Mouse (Mus musculus): ENCODE measurements around the gene Dtx3l.
A peak's percentile ranks its signal among the peaks of the same experiment; 100 is the strongest.
"Not testable (repeated sequence)": the region's sequence is repeated elsewhere in the genome, so short reads cannot be mapped to it uniquely, and the experiment has no call there.

Dtx3l gene

DNA sequence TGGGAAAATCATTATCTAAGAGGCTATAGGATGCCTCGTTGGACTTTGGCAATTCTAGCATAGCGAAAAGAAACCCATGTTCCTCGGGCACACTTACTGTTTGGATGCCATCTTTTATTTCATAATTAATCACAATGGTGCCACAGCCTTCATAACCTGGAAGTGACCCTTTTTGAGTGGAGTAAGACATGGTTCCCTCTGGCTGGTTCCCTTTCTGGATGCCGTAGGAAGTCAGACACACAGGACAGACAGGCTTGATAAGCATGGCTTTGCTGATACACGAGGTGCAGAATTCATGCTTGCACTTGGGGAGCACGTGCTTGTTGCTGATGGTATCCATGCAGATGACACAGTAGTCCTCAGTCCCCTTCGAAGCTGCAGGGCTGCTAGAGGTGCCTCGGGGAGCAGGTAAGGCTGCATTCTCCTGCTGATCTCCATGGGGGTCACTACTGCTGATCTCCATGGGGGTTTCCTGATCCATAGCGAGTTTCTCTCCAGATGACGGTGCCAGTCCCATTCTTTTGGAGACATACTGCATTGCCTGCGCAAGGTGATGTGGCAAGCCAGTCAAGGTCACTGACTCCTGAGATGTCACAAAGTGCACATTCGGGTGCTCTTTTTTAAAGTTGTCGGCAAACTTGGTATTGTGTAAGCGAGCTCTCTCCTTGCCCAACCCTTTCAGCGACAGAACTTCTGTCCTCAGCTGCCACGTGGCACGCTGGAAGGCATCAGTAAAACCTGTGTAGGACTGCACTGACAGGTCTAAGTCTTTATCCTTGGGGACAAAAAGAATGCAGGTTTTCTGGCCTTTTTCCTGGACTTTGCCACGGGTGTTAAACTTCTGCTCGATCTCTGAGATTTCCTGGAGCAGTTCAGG lies 6.5 kb downstream of the Dtx3l start:
- no peak for DNase-seq (ENCODE audit: low read depth, low spot score)

DNA sequence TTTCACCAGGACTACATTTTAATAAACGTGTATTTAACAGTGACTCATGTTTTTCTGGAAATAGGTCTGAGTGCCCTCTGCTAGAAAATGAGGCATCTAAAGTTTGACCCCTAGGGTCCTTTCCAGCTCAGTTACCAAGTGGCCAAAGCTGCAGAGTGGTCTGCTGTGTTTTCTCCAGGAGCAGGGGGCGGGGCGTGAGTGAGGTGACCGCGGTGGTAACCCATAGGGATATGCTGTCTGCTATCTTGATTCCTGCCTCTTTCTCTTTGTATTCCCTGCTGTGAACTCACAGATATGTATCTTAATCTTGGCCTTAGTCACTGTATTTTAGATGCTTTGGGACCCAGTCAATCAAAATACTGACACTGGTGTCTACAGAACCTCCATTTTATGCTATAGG lies 14.6 kb downstream of the Dtx3l start:
- no peak for DNase-seq (ENCODE audit: low read depth, low spot score)

DNA sequence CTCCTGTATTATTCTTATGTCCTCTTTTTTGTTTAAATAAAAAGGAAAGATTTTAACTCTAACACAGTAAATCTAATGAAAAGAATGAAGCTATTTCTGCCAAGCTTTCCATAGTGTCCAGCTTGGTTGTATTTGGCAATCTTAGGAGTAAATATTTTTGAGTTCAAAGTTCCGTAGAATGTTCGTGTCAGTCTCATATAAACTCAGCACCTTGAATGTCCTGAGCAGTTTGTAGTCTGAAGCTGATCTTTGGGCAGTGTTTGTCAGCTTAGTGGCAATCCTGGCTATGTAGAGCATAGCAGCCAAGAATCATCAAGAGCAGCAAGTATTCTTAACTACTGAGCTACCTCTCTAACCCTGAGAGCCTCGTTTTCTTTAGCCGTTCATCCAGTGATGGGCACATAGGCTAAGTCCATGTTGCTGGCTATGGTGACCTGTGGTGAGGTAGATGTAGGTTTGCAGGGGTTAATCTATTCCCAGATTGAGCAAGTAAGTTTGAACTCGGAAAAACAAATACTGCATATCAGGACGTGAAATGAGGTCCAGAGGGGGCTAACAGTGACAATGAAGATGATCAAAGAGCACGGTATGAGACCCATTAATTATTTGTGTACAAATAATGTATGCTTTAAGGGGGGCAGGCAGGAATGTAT lies 15.3 kb downstream of the Dtx3l start:
- no peak for DNase-seq (ENCODE audit: low read depth, low spot score)

DNA sequence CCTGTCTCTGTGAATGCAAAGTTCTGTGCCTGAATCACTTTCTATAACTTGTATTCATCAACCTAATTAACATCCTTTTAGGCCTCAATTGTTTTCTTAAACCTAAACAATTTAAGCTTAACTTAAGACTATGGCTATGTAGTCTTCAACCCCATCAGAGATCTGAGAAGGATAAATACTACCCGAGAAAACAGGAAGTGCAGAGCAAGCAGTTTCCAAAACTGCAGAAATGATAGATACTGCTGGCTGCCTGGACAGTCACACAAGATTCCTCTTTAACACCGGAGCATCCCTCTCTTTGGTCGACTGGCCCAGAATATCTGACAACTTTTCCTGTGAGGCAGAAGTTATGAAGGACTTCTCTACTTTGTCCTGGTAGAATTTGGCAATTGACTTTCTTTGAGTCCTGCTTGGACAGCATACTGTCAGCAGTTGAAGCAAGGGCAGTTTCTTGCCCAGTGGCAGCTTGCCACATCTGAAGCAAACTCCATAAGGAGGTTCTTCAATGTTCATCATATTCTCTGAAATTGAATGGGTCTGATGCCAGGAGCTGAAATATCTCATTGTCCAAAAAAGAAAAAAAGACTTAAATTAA lies 16.6 kb downstream of the Dtx3l start:
- DNase-seq (ENCODE audit: low read depth, low spot score): no peak

- DNase-seq (ENCODE audit: low read depth, low spot score): no peak
Measured at GRCm38 (mm10) chr16:35921676-35922235, 17.2 kb downstream of the Dtx3l start.

- no peak for DNase-seq (ENCODE audit: low read depth, low spot score)
Measured at GRCm38 (mm10) chr16:35918721-35919543, 20.0 kb downstream of the Dtx3l start.

GRCm38 (mm10) chr16:35914301-35914700 lies 24.6 kb downstream of the Dtx3l start:
- DNase-seq (ENCODE audit: low read depth, low spot score): no peak

- DNase-seq (ENCODE audit: low read depth, low spot score): no peak
Measured at GRCm38 (mm10) chr16:35913526-35913925, 25.4 kb downstream of the Dtx3l start.

DNA sequence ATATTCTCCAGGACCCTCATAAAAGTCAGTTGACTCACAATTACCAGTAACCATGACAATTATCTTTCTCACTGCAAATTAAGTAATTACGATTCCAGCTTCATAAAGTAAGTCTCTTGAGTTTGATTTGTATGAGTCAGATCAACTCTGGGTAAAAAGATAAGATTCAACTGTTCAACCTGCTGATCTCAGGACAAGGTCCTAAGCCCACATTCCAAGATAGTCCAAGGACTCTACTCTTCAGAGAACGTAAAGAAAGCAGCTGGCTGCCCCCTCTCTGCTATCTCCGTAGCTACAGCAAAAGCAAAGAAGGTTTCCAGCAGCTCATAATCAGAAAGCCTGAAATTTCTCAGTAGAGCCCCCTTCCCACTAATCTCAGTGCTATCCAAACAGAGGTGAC lies 27.5 kb downstream of the Dtx3l start:
- no peak for DNase-seq (ENCODE audit: low read depth, low spot score)

- DNase-seq (ENCODE audit: low read depth, low spot score): no peak
Measured at GRCm38 (mm10) chr16:35907432-35908201, 31.3 kb downstream of the Dtx3l start.

GRCm38 (mm10) chr16:35906887-35907286 lies 32.1 kb downstream of the Dtx3l start:
- DNase-seq (ENCODE audit: low read depth, low spot score): no peak

- DNase-seq (ENCODE audit: low read depth, low spot score): peak; percentile 52
Measured at GRCm38 (mm10) chr16:35905819-35906485, 33.0 kb downstream of the Dtx3l start.

GRCm38 (mm10) chr16:35905355-35905754 lies 33.6 kb downstream of the Dtx3l start:
- no peak for DNase-seq (ENCODE audit: low read depth, low spot score)

DNA sequence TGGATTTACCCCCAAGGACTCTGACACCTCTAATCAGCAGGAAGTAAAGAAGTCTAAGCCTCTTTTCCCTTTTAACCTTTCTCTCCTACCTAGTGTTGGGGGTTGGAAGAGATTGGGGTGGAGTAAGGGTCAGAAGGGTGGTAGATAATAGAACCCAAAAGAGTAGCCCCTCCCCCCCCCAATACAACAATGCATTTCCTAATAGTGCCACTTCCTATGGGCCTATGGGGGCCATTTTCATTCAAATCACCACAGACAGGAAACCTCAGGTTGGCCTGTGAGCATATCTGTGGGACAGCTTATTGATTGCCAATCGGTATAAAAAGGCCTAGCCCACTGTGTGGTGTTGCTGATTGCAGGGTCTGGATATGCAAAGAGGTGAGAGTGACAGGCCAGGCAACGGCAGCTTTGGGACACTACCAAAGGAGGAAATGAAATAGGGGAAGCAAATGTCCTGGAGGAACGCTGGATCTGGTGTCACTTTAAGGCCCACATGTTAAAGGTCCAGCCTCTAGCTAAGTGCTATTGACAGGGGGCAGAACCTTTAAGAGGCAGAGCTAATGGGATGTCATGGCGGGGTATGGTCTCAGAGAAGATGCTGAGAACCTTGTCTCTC lies 34.7 kb downstream of the Dtx3l start:
- no peak for DNase-seq (ENCODE audit: low read depth, low spot score)

- no peak for DNase-seq (ENCODE audit: low read depth, low spot score)
Measured at GRCm38 (mm10) chr16:35903014-35903640, 35.8 kb downstream of the Dtx3l start.

GRCm38 (mm10) chr16:35900541-35900940 lies 38.4 kb downstream of the Dtx3l start:
- DNase-seq (ENCODE audit: low read depth, low spot score): no peak

DNA sequence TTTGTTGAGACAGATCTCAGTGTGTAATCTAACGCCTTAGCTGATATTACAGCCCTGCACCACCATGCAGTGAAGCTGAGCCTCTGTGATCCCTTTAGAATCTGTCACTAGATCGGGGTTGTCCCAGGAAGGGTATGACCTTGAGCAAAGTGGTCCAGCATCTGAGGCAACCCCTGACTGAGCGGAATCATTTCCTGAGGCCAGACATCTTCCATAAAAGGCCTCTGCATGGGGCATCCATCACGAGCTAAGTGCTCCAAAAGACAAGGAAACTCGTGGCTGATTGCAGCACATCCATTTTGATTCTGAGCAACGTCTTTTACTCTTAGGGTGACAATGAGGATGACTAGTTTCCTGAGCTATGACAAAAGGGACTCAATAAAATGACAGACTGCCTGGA lies 44.0 kb downstream of the Dtx3l start:
- DNase-seq (ENCODE audit: low read depth, low spot score): no peak

- not testable (repeated sequence) for DNase-seq (ENCODE audit: low read depth, low spot score)
Measured at GRCm38 (mm10) chr16:35891603-35892002, 47.3 kb downstream of the Dtx3l start.

- DNase-seq (ENCODE audit: low read depth, low spot score): no peak
Measured at GRCm38 (mm10) chr16:35890645-35891044, 48.3 kb downstream of the Dtx3l start.
